Mouse (Mus musculus): ENCODE measurements around the gene Tob1. TPM values are rescaled to one million over a fixed set of nuclear protein-coding genes. Genes with fewer than 3 reads are reported as not detected.

The Tob1 gene
- 44.4 TPM for polyA plus RNA-seq (2017; shearing (Covaris generic))

GRCm38 (mm10) chr11:94211124-94211603, at the start of gene Tob1:
TSS of gene Tob1 (plus strand) at chr11:94211454.

GRCm38 (mm10) chr11:94245955-94246788, 34.9 kb downstream of the Tob1 start, which contains the start of gene Wfikkn2:
TSS of gene Wfikkn2 (minus strand) at chr11:94246005.

Other genes with a start within 250 kb of the Tob1 start
- 226 TPM for gene Gm20390, start 243.2 kb upstream of the Tob1 start, polyA plus RNA-seq (2017; shearing (Covaris generic))
- 103 TPM for gene Nme1, start 242.9 kb upstream of the Tob1 start, polyA plus RNA-seq (2017; shearing (Covaris generic))
- gene Spag9, start 215.4 kb upstream of the Tob1 start, polyA plus RNA-seq (2017; shearing (Covaris generic)): 53.2 TPM
- 0.17 TPM for gene Wfikkn2, start 34.6 kb downstream of the Tob1 start, polyA plus RNA-seq (2017; shearing (Covaris generic))
- 0.97 TPM for gene Gm21885, start 70.4 kb downstream of the Tob1 start, polyA plus RNA-seq (2017; shearing (Covaris generic))
- 90.1 TPM for gene Luc7l3, start 110.5 kb downstream of the Tob1 start, polyA plus RNA-seq (2017; shearing (Covaris generic))
- gene Ankrd40, start 116.5 kb downstream of the Tob1 start, polyA plus RNA-seq (2017; shearing (Covaris generic)): 47.6 TPM
- 2.6 TPM for gene Abcc3, start 181.5 kb downstream of the Tob1 start, polyA plus RNA-seq (2017; shearing (Covaris generic))

Measured in CD4-positive, CD25-positive, alpha-beta regulatory T cell (primary cell).